In the genomic region with DNA sequence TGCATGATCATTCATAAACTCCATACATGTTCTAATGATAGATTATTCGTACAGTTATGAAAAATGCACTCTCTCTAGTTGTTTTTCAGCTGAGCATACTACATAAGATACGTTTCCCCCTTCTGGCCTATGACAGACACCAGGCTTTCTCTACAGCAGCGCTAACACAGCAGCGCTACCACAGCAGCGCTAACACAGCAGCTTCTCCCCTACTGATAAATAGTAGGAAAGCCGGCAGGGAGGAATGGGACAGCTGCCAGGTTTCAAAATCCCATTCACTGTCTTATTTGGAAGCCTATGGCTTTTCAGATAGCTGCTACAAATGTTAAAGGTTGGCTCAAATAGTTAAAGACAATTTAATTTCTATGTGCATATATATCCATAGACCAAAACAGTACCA, we compare ENCODE assay signal across 14 mouse cellular contexts.
DNase-seq lines count a peak whose midpoint lies in the region; ATAC-seq and TF ChIP-seq lines count a peak whose summit lies in the region.
"Had no signal": no experiment of that assay in that cellular context is flagged by ENCODE, and none has a peak within 500 bp of the region (broad histone marks: within the 10 kb centered on the region; RNA-seq: fewer than 3 reads in every experiment).

No protein-coding gene starts in this region.

- H3K9ac ChIP-seq in forebrain, postnatal 0 days: no peak overlapping the region
- H3K9ac ChIP-seq: embryonic facial prominence, embryonic 12.5 days; limb, embryonic 13.5 days had no signal

- peak; percentile 65 for DNase-seq in forebrain, postnatal 0 days
- no peak for DNase-seq in forebrain, embryonic 10.5 days (ENCODE audit: extremely low spot score, low spot score)
- DNase-seq in left cerebral cortex, postnatal 4 days: peak; percentile 53
- no peak for DNase-seq in left cerebral cortex, adult 8-10 months (ENCODE audit: low spot score in 2 of 2)
- DNase-seq in MN1 (ENCODE audit: low spot score): peak; percentile 39
- DNase-seq in brain, embryonic 14.5 days (ENCODE audit: low read depth): peak; percentile 87
- DNase-seq in frontal cortex, postnatal 36 days (ENCODE audit: low spot score in 2 of 2): no peak
- DNase-seq: layer of hippocampus, adult 9-11 months; thymus, adult 2 months had no signal

- H3K4me2 ChIP-seq in forebrain, postnatal 0 days (ENCODE audit: low read depth): no peak overlapping the region
- H3K4me2 ChIP-seq: embryonic facial prominence, embryonic 12.5 days; limb, embryonic 13.5 days had no signal

- TF ChIP-seq POLR2A in brain, embryonic 14.5 days (IDR thresholded peaks at IDR 0.05; ENCODE audit: borderline replicate concordance, extremely low read depth, insufficient read depth, insufficient read length, poor library complexity, severe bottlenecking): no peak

- WGBS in forebrain, postnatal 0 days: 32% methylated on average over 6 of the region's 6 CpGs
- WGBS in forebrain, embryonic 10.5 days: 92% methylated on average over 6 of the region's 6 CpGs

- peaks cover 11% of the 10 kb centered on the region; the same call in 1 of the 2 replicates for H3K36me3 ChIP-seq in forebrain, postnatal 0 days (ENCODE audit: insufficient read depth)
- peaks cover 78% of the 10 kb centered on the region for H3K36me3 ChIP-seq in forebrain, embryonic 10.5 days (replicated peaks)

- no peaks in the 10 kb centered on the region for H3K4me1 ChIP-seq in forebrain, postnatal 0 days (ENCODE audit: insufficient read depth)
- H3K4me1 ChIP-seq in forebrain, embryonic 10.5 days: no peaks in the 10 kb centered on the region
- H3K4me1 ChIP-seq: embryonic facial prominence, embryonic 12.5 days; limb, embryonic 13.5 days had no signal

- H3K27me3 ChIP-seq in forebrain, postnatal 0 days (ENCODE audit: insufficient read depth, low read length): no peaks in the 10 kb centered on the region
- no peaks in the 10 kb centered on the region for H3K27me3 ChIP-seq in forebrain, embryonic 10.5 days (ENCODE audit: poor library complexity, severe bottlenecking)
- H3K27me3 ChIP-seq: CH12.LX; embryonic facial prominence, embryonic 12.5 days; limb, embryonic 13.5 days had no signal

- H3K27ac ChIP-seq in forebrain, postnatal 0 days (ENCODE audit: low read depth, low read length): no peak overlapping the region
- H3K27ac ChIP-seq in forebrain, embryonic 10.5 days: no peak overlapping the region
- H3K27ac ChIP-seq: embryonic facial prominence, embryonic 12.5 days; limb, embryonic 13.5 days had no signal

- no peak overlapping the region for H3K4me3 ChIP-seq in forebrain, postnatal 0 days (ENCODE audit: low read depth, low read length)
- no peak overlapping the region for H3K4me3 ChIP-seq in forebrain, embryonic 10.5 days
- H3K4me3 ChIP-seq: embryonic facial prominence, embryonic 12.5 days; limb, embryonic 13.5 days had no signal

- intact Hi-C loops in left cerebral cortex, postnatal 4 days (cut with DNase I): no loop called here

- peak; percentile 17; the same call in 1 of the 2 replicates for TF ChIP-seq CTCF in forebrain, postnatal 0 days (IDR thresholded peaks at IDR 0.05; ENCODE audit: low read depth)
- no peak for TF ChIP-seq CTCF in brain, embryonic 14.5 days (IDR thresholded peaks at IDR 0.05; ENCODE audit: borderline replicate concordance, extremely low read depth, insufficient read depth, insufficient read length)

- ATAC-seq in forebrain, postnatal 0 days: peak; percentile 65
- no peak for ATAC-seq in frontal cortex, adult (ENCODE audit: low TSS enrichment)
- ATAC-seq: intestine, embryonic 16.5 days had no signal

- no peaks in the 10 kb centered on the region for H3K9me3 ChIP-seq in forebrain, postnatal 0 days (ENCODE audit: low read length)
- H3K9me3 ChIP-seq in forebrain, embryonic 10.5 days: no peaks in the 10 kb centered on the region
- H3K9me3 ChIP-seq: embryonic facial prominence, embryonic 12.5 days; limb, embryonic 13.5 days had no signal

Comparison
In these comparisons a context has a peak if more than half of its experiments do, and no peak if none do; other contexts are left out.
1. DNase-seq: peak in forebrain, postnatal 0 days (single experiment), left cerebral cortex, postnatal 4 days (single experiment), MN1 (single experiment) and brain, embryonic 14.5 days (single experiment); none in forebrain, embryonic 10.5 days (single experiment), left cerebral cortex, adult 8-10 months (0 of 2) and frontal cortex, postnatal 36 days (0 of 2).